Mouse (Mus musculus): ENCODE results near the gene Gm21149.
"Not testable (repeated sequence)": the region's sequence is repeated elsewhere in the genome, so short reads cannot be mapped to it uniquely, and the experiment has no call there.

Gm21149 gene

DNA sequence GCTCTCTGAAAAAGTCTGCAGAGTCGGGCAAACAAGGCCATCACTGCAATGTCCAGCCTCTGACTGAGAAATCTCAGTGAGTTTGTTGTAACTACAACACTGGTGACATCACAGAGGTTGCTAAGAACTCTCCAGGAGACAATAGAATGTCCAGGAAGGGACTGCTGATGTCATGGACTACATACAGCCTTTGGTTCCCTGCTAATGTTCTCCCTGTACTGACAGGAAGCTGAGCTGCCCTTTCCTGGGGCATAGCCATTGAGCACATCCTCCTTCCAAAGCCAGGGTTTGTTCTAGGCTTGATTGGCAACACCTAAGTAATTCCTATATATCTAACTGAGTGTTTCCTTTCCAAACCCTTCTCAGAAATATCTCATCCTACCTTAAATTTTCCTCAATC is at the start of gene Gm21149:
Gm21149 (minus strand) TSS at position 101 of the 400 bp plus-strand sequence.
- DNase-seq (ENCODE audit: low read depth, low spot score) = not testable (repeated sequence)

DNA sequence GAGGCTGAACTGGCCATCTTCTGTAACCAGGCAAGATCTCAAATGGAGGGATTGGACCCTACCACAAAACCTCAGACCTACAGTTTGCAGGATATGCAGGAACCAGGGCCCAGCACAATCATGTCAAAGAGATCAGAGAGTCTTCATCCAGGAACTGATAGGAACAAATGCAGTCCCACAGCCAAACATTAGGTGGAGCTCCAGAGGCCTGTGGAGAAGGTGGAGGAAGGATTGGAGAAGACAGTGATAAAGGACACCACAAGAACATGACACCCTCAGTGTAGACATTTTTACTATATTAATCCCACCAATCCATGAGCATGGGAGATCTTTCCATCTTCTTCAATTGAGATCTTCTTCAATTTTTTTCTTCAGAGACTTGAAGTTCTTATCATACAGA is 46.1 kb upstream of the Gm21149 start:
- DNase-seq (ENCODE audit: low read depth, low spot score) = not testable (repeated sequence)

DNA sequence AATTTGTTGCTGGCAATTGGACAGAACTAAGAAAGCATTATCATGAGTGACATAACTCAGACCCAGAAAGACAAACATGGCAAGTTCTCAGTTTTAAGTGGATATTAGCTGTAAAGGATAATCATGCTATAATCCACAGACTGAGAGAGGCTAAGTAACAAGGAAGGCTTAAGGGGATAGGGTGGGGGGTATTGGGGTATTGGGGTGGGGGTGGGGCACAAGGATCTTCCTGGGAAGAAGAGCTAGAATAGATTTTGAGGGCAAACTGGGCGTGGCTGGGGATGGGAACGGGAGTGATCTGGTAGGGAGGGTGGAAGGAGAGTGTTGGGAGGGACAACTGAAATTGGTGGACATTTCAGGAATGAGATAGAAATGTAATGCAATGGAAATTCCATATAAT is 45.7 kb upstream of the Gm21149 start:
- not testable (repeated sequence) for DNase-seq (ENCODE audit: low read depth, low spot score)

- DNase-seq (ENCODE audit: low read depth, low spot score) = not testable (repeated sequence)
These were observed 44.1 kb upstream of the Gm21149 start for GRCm38 (mm10) chr5:15520418-15520817.

GRCm38 (mm10) chr5:15517150-15517549 is 40.8 kb upstream of the Gm21149 start:
- DNase-seq (ENCODE audit: low read depth, low spot score) = not testable (repeated sequence)

GRCm38 (mm10) chr5:15512236-15512635 is 35.9 kb upstream of the Gm21149 start:
- not testable (repeated sequence) for DNase-seq (ENCODE audit: low read depth, low spot score)

- not testable (repeated sequence) for DNase-seq (ENCODE audit: low read depth, low spot score)
These were observed 33.6 kb upstream of the Gm21149 start for GRCm38 (mm10) chr5:15509911-15510310.

GRCm38 (mm10) chr5:15508460-15509451 is 32.4 kb upstream of the Gm21149 start:
- DNase-seq (ENCODE audit: low read depth, low spot score) = not testable (repeated sequence)

- DNase-seq (ENCODE audit: low read depth, low spot score) = not testable (repeated sequence)
These were observed 31.6 kb upstream of the Gm21149 start for GRCm38 (mm10) chr5:15507757-15508459.

- DNase-seq (ENCODE audit: low read depth, low spot score) = no peak
These were observed 30.9 kb upstream of the Gm21149 start for GRCm38 (mm10) chr5:15507309-15507619.

DNA sequence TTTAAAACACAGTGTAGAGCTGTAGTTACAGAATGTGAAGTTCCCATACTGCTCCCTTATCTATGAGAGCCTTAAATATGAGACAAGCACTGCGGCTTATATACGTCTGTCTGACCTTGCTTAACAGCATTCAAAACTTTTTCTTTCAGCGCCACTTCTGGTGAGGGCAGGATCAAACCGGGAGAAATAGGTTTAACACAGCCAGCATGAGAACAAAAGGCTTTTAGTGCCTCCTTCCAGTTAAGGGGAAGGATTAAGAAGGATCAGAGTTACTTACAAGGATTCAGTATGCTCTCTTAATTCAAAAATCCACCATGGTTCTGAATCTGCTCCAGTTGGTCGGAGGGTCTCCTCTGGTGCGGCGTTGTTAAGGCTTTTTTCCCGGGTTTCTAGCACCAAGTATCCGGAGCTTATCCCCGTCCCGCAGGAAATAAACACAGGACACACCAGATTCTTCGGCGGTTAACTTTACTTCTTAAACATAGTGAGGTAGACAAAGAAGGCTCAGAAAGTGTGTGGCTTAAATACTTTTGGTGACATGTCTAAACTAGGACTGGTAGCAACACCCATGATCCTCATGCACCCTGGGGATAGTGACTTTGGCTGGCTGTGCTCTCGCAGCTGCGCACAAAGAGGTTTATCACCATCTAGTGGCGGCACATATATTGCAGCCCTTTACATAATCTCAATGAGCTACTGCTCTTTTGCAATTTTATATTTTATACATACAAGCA is 30.4 kb upstream of the Gm21149 start:
- no peak for DNase-seq (ENCODE audit: low read depth, low spot score)

- DNase-seq (ENCODE audit: low read depth, low spot score) = not testable (repeated sequence)
These were observed 22.6 kb upstream of the Gm21149 start for GRCm38 (mm10) chr5:15498774-15499400.

GRCm38 (mm10) chr5:15498350-15498749 is 22.0 kb upstream of the Gm21149 start:
- not testable (repeated sequence) for DNase-seq (ENCODE audit: low read depth, low spot score)

- DNase-seq (ENCODE audit: low read depth, low spot score) = not testable (repeated sequence)
These were observed 14.6 kb upstream of the Gm21149 start for GRCm38 (mm10) chr5:15490934-15491333.

DNA sequence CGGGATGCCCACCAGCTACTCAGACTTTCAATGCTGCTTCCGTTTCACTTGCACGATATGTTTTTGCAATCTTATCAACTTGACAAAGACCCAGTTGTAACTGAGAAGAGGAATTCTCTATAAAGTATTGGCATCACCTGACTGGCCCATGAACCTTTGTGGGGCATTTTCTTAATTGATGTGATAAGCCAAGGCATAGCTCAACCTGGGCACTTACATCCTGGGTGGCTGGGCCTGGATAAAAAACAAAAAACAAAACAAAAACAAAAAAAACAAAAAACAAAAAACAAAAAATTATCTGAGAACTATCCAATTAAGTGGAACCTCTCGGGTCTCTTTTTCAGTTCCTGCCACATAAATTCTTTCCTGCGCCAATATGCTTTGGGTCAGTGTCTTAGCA is 12.4 kb upstream of the Gm21149 start:
- no peak for DNase-seq (ENCODE audit: low read depth, low spot score)

GRCm38 (mm10) chr5:15484616-15485015 is 8.3 kb upstream of the Gm21149 start:
- not testable (repeated sequence) for DNase-seq (ENCODE audit: low read depth, low spot score)

DNA sequence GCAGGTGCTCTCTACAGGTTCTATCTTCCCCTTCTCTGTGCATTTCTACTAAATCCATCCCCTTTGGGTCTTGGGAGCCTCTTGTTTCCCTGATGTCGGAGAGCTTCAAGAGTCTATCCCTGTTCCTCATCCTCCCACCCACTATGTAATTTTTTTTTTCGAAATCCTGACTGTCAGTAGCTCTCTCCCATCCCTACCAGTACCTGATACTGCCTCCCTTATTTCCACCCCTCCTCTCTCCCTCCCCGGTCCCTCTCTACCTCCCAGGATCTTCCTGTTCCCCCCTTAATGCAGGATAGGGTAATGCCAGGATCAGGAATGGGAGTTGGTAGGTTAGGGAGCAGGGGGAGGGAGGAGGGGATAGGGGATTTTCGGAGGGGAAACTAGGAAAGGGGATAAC is 7.3 kb upstream of the Gm21149 start:
- DNase-seq (ENCODE audit: low read depth, low spot score) = not testable (repeated sequence)

DNA sequence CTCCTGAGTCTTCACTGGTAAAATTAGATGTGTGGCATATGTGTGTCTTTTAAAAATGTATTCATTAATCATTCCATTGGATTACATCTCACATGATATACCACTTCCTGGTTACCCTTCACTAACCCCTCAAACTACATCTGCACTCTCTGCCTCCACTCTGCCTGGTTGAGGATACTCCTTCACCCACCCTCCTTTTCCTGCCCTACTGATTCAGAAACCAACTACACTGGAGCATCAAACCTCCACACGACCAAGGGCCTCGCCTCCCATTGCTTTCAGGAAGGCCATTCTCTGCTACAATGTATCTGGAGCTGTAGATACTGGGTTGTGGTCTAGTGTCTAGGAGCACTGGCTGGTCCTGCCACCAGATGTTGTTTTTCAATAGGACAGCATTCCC is 6.5 kb upstream of the Gm21149 start:
- DNase-seq (ENCODE audit: low read depth, low spot score) = not testable (repeated sequence)

- DNase-seq (ENCODE audit: low read depth, low spot score) = not testable (repeated sequence)
These were observed 6.2 kb downstream of the Gm21149 start for GRCm38 (mm10) chr5:15470141-15470540.

- DNase-seq (ENCODE audit: low read depth, low spot score) = not testable (repeated sequence)
These were observed 8.6 kb downstream of the Gm21149 start for GRCm38 (mm10) chr5:15467768-15468167.

- DNase-seq (ENCODE audit: low read depth, low spot score) = not testable (repeated sequence)
These were observed 10.1 kb downstream of the Gm21149 start for GRCm38 (mm10) chr5:15466218-15466617.

All from brain, embryonic 18.5 days (tissue).